Mouse (Mus musculus) CD8-positive naive resting alpha-beta T cell, adult 57 days (primary cell): ENCODE data around the gene Magix. TPM values are rescaled to one million over a fixed set of nuclear protein-coding genes. Genes with fewer than 3 reads are reported as not detected.

Source experiments
- total RNA-seq: library from RNA; stranded (reverse); gene quantifications from one replicate; pipeline ENCODE4 v1.2.4, GENCODE M21; 2023

Gene Magix
- not detected for total RNA-seq

DNA sequence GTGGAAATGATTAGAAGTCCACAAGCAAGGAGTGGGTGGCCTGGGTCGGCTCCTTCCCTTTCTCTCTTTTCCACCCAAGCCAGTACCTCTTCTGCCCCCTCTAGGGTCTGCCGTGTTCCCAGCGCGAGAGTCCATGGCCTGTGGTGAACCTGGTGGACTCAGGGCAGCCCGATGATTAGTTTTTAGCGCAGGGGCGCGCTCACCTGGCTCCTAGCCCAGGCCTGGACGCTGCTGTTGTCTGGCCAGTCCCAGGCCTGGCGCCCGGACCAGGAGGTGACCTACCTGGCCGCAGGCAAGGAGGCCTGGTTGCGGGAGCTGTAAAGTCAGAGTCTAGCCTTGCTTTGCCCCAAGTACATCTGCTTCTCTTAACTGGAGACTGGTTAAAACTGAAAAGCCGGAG is at the start of gene Magix:
Gene Magix (minus strand): TSS at position 388 of the 400 bp plus-strand sequence.

DNA sequence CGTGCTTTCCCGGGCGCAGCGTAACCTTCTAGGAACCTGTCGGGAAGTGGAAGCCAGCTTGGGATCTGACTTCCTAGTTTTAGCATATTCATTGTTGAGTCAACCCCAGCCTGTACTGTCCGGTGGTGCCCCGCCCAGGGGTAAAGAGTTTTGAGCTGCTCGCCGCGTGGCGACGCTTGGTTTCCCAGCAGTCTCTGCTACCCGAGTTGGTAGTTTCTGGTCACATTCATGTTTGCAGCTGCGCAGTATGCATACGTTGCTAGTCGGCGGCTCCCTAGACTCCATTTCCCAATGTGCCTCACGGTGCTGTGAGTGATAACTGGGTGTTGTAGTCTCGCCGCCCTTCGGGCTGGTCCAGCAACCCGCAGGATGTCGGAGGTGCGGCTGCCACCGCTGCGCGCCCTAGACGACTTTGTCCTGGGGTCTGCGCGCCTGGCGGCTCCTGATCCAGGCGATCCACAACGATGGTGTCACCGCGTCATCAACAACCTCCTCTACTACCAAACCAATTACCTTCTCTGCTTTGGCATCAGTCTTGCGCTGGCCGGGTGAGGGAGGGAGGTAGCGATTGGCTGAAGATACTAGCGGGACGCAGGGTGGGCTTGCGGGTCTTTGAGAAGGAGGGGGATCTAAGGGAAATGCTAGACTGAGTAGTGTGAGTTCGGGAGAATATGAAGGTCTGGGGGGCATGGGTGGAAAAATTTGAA is 47.3 kb upstream of the Magix start, which contains the start of gene Praf2:
Gene Praf2 (plus strand): TSS at position 225 of the 707 bp plus-strand sequence.

GRCm38 (mm10) chrX:7721514-7722281 is 40.6 kb upstream of the Magix start, which contains the start of gene Gm45208:
Gene Gm45208, plus strand, starts transcription at chrX:7722245.

GRCm38 (mm10) chrX:7714135-7714899 is 33.3 kb upstream of the Magix start, which contains the start of gene Wdr45:
Gene Wdr45, plus strand, starts transcription at chrX:7714333.

DNA sequence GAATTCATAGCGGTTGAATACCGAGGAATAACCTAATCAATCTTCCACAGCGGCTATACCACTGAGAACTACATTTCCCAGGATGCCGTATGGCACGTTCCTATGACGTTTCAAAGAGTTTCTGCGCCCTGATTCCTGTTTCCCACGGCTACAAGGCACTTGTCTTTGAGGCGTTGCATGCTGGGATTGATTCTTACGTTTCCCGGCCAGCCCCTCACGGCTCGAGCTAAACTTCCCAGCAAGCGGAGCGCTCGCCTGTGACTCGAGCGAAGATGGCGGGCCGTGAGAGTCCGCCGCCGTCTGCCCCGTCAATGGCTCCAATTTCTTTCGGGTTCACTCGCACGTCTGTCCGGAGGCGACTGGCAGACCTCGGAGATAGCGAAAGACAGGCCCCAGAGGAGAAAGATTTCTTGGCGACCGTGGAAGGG is 15.9 kb upstream of the Magix start, which contains the start of gene Gpkow:
Gene Gpkow (plus strand): TSS at position 178 of the 428 bp plus-strand sequence.

GRCm38 (mm10) chrX:7670921-7671623 is 10.0 kb downstream of the Magix start, which contains the start of gene Plp2:
Gene Plp2, minus strand, starts transcription at chrX:7671390.

DNA sequence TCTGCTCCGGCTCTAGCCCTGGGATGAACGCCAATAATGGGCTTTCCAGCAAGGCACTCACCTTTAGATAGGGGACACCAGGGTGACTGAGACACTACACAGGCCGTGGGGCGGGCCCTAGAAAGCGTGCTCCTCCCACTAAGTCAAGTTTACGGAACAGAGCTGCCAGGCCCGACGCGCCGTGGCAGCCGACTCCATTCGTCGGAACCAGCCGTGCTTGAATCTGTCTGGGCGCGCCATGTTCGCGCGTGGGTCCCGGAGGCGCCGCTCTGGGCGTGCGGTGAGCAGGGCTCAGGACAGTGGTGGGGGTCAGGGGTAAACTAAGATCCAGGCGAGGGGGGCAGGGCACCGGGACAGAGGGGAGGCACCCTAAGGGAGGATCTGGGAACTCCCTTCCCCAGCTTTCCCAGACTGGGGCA is 23.8 kb downstream of the Magix start, which contains the start of gene Prickle3:
Gene Prickle3 (plus strand): TSS at position 40 of the 419 bp plus-strand sequence.

DNA sequence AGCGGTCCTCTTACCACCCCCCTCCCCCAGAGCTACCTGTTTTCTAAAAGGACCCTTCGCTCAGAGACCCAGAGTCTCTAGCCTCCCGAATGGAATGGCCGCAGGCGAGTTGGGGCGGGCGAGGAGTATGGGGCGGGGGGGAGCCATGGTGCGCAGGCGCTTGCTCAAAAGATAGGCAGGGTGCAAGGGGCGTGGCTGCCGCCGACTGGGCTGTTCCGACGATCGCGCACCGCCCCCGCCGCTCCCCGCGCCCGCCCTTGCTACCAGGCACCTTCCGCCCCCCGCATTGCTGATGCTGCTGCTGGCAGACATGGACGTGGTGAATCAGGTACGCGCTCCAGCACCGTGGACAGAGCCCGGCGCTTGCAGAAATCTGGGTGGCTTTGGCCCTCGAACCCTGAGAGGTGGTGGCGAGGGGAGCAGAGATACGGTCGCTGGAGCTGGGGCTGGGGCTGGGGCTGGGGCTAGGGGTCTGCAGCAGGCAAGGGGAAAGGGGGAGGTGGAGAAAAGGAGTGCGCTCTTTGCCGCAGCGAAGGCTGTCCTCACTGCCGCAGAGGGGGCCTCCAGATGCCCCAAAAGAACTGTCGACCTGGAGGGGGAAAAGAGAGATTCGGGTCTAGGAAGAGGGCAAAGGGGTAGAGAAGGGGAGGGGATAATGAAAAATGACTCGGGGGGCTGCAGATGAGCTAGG is 42.5 kb downstream of the Magix start, which contains the start of gene Syp:
Gene Syp (plus strand): TSS at position 71 of the 691 bp plus-strand sequence.

Other genes starting within 250 kb of the Magix start
- gene Foxp3, start 107.6 kb downstream of the Magix start, total RNA-seq: 1.1 TPM
- gene Ppp1r3f, start 107.0 kb downstream of the Magix start, total RNA-seq: 18.8 TPM
- 27.6 TPM for gene Ccdc22, start 75.7 kb downstream of the Magix start, total RNA-seq
- gene Cacna1f, start 74.2 kb downstream of the Magix start, total RNA-seq: not detected
- 0.49 TPM for gene Syp, start 42.8 kb downstream of the Magix start, total RNA-seq
- gene Prickle3, start 24.0 kb downstream of the Magix start, total RNA-seq: 31.4 TPM
- gene Plp2, start 9.9 kb downstream of the Magix start, total RNA-seq: 43.3 TPM
- 49.5 TPM for gene Gpkow, start 15.9 kb upstream of the Magix start, total RNA-seq
- gene Wdr45, start 33.1 kb upstream of the Magix start, total RNA-seq: 111 TPM
- not detected for gene Gm45208, start 41.0 kb upstream of the Magix start, total RNA-seq
- gene Praf2, start 47.2 kb upstream of the Magix start, total RNA-seq: 17.0 TPM
- gene Ccdc120, start 69.7 kb upstream of the Magix start, total RNA-seq: not detected
- 22.2 TPM for gene Tfe3, start 81.3 kb upstream of the Magix start, total RNA-seq
- gene Gripap1, start 108.5 kb upstream of the Magix start, total RNA-seq: 175 TPM
- gene Kcnd1, start 141.0 kb upstream of the Magix start, total RNA-seq: 0.80 TPM
- gene Otud5, start 160.1 kb upstream of the Magix start, total RNA-seq: 214 TPM
- gene Pim2, start 197.0 kb upstream of the Magix start, total RNA-seq: 121 TPM
- 38.3 TPM for gene Slc35a2, start 202.8 kb upstream of the Magix start, total RNA-seq
- 68.3 TPM for gene Pqbp1, start 218.0 kb upstream of the Magix start, total RNA-seq
- gene Timm17b, start 218.1 kb upstream of the Magix start, total RNA-seq: 31.9 TPM
- not detected for gene Gm10491, start 226.6 kb upstream of the Magix start, total RNA-seq
- gene Gm10490, start 228.3 kb upstream of the Magix start, total RNA-seq: not detected
- not detected for gene Pcsk1n, start 238.6 kb upstream of the Magix start, total RNA-seq
- not detected for gene Eras, start 247.4 kb upstream of the Magix start, total RNA-seq